8 mouse cellular contexts compared by ENCODE assay signal in the genomic region with DNA sequence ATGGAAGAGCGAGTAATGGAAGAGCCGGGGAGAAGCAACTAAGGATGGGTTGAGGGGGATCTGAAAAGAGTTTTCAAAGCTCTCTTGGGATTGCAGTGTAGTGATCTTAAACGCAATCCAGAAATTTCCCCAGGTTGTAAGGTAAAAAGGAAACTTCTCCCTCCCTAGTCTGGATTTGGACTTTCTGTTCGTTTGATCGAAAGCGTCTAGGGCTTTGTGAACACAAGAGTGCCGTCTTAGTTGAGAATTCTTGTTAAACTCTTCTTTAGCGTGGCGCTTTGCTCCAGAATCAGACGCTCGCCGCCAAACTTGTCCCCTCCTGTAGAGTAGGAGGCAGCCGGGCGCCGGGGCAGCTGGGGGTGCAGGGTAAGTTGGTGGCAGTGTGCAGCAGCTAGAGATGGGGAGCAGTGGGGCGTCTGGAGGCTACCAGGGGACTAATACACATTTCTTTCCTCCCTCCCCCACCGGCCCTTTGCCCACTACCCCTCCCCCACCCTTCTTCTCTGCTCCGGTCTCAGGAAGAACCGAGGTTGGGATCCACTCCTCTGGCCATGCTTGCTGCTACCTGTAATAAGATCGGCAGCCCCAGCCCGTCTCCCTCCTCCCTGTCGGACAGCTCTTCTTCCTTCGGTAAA. TPM values are rescaled to one million over a fixed set of nuclear protein-coding genes. Genes with fewer than 3 reads are reported as not detected.
DNase-seq lines count a peak whose midpoint lies in the region; ATAC-seq and TF ChIP-seq lines count a peak whose summit lies in the region.

No protein-coding gene starts in this region.

- no peak for TF ChIP-seq CTCF in brain, embryonic 14.5 days (IDR thresholded peaks at IDR 0.05; ENCODE audit: borderline replicate concordance, extremely low read depth, insufficient read depth, insufficient read length)

- peaks cover 32% of the 10 kb centered on the region for H3K4me1 ChIP-seq in heart, embryonic 13.5 days
- H3K4me1 ChIP-seq in hindbrain, embryonic 14.5 days (replicated peaks; ENCODE audit: control insufficient read depth, insufficient read depth, low read length) = peaks cover 9% of the 10 kb centered on the region
- H3K4me1 ChIP-seq in midbrain, embryonic 14.5 days (ENCODE audit: control insufficient read depth, insufficient read depth, low read length) = 0 out of 2 replicates have a peak, but pooled peaks cover 6% of the 10 kb centered on the region

- H3K27ac ChIP-seq in heart, embryonic 13.5 days (replicated peaks) = no peak overlapping the region
- peak overlapping the region; percentile 32; the same call in 1 of the 2 replicates for H3K27ac ChIP-seq in hindbrain, embryonic 14.5 days
- H3K27ac ChIP-seq in midbrain, embryonic 14.5 days (replicated peaks; ENCODE audit: low read depth, low read length) = peak overlapping the region; percentile 64

- H3K9me3 ChIP-seq in heart, embryonic 13.5 days = no peaks in the 10 kb centered on the region
- H3K9me3 ChIP-seq in hindbrain, embryonic 14.5 days (ENCODE audit: control insufficient read depth, low read length) = no peaks in the 10 kb centered on the region
- H3K9me3 ChIP-seq in midbrain, embryonic 14.5 days (ENCODE audit: control insufficient read depth, low read length) = no peaks in the 10 kb centered on the region

- H3K4me3 ChIP-seq in heart, embryonic 13.5 days = peak overlapping the region; percentile 60
- H3K4me3 ChIP-seq in hindbrain, embryonic 14.5 days (replicated peaks; ENCODE audit: low read length) = peak overlapping the region; percentile 40
- peak overlapping the region; percentile 39 for H3K4me3 ChIP-seq in midbrain, embryonic 14.5 days (replicated peaks; ENCODE audit: low read depth, low read length)

- 2% methylated on average over 23 of the region's 23 CpGs for WGBS in heart, embryonic 13.5 days
- 2% methylated on average over 23 of the region's 23 CpGs for WGBS in hindbrain, embryonic 14.5 days
- under 1% methylated on average over 23 of the region's 23 CpGs for WGBS in midbrain, embryonic 14.5 days

- no peaks in the 10 kb centered on the region for H3K36me3 ChIP-seq in heart, embryonic 13.5 days
- H3K36me3 ChIP-seq in hindbrain, embryonic 14.5 days (replicated peaks; ENCODE audit: control insufficient read depth, insufficient read depth) = no peaks in the 10 kb centered on the region
- H3K36me3 ChIP-seq in midbrain, embryonic 14.5 days (ENCODE audit: control insufficient read depth, insufficient read depth, low read length) = no peaks in the 10 kb centered on the region

- peak overlapping the region; percentile 89 for H3K4me2 ChIP-seq in heart, embryonic 13.5 days
- peak overlapping the region; percentile 53 for H3K4me2 ChIP-seq in hindbrain, embryonic 14.5 days (replicated peaks)
- H3K4me2 ChIP-seq in midbrain, embryonic 14.5 days (ENCODE audit: low read length) = peak overlapping the region; percentile 63

- peaks cover 93% of the 10 kb centered on the region for H3K27me3 ChIP-seq in heart, embryonic 13.5 days (replicated peaks)
- peaks cover 98% of the 10 kb centered on the region for H3K27me3 ChIP-seq in hindbrain, embryonic 14.5 days (ENCODE audit: control insufficient read depth, insufficient read depth, low read length)
- H3K27me3 ChIP-seq in midbrain, embryonic 14.5 days (ENCODE audit: control insufficient read depth, insufficient read depth, low read length) = peaks cover 80% of the 10 kb centered on the region

- H3K9ac ChIP-seq in heart, embryonic 13.5 days = 0 out of 2 replicates have a peak overlapping the region, but pooled peaks have one; percentile 14
- peak overlapping the region; percentile 49 for H3K9ac ChIP-seq in hindbrain, embryonic 14.5 days
- peak overlapping the region; percentile 46; the same call in 1 of the 2 replicates for H3K9ac ChIP-seq in midbrain, embryonic 14.5 days (replicated peaks; ENCODE audit: low read length)

- no peak for ATAC-seq in heart, embryonic 13.5 days (ENCODE audit: extremely low read depth, insufficient number of reproducible peaks, low FRiP score, low TSS enrichment)
- ATAC-seq in hindbrain, embryonic 14.5 days (ENCODE audit: low FRiP score) = peak; percentile 23; the same call in 1 of the 2 replicates
- no peak; the same call in 1 of the 2 replicates for ATAC-seq in midbrain, embryonic 14.5 days (ENCODE audit: low FRiP score, low TSS enrichment)
- no peak for ATAC-seq in inflammation-experienced regulatory T-cells, adult 6 months

- intact Hi-C loops in heart, postnatal 25 days (cut with DNase I) = no loop called here

- no peak for DNase-seq in heart, postnatal 25 days (ENCODE audit: low spot score)
- peak; percentile 72 for DNase-seq in brain, embryonic 14.5 days (ENCODE audit: low read depth)
- no peak for DNase-seq in hindbrain, embryonic 14.5 days (ENCODE audit: low spot score)
- peak; percentile 43 for DNase-seq in midbrain, embryonic 14.5 days
- DNase-seq in gastrocnemius, adult 8-10 months (ENCODE audit: low spot score in 2 of 2) = no peak
- DNase-seq in frontal cortex, postnatal 36 days (ENCODE audit: low spot score in 2 of 2) = no peak

- TF ChIP-seq POLR2A in brain, embryonic 14.5 days (IDR thresholded peaks at IDR 0.05; ENCODE audit: borderline replicate concordance, extremely low read depth, insufficient read depth, insufficient read length, poor library complexity, severe bottlenecking) = no peak

RNA-seq across cellular contexts. Expression of a gene that starts 1.8 kb away (rescaled TPM):
- 0.03 TPM in 1 of 2 replicates, not detected in the other for polyA plus RNA-seq in heart, embryonic 13.5 days (2015; fragmentation: Nextera tagmentation; extraction: Ambion mirVana)
- total RNA-seq in heart, postnatal 25 days (2021) = not detected
- 7.5 and 10.7 TPM in 2 replicates for polyA plus RNA-seq in brain, embryonic 14.5 days (2012; rRNA removed)
- polyA plus RNA-seq in hindbrain, embryonic 14.5 days (2014; fragmentation: Nextera tagmentation; extraction: Ambion mirVana) = 3.3 TPM in 2 replicates
- 1.4 and 1.7 TPM in 2 replicates for polyA plus RNA-seq in midbrain, embryonic 14.5 days (2014; fragmentation: Nextera tagmentation; extraction: Ambion mirVana)
- total RNA-seq in gastrocnemius, adult 8-10 months (2022) = not detected
- polyA plus RNA-seq in inflammation-experienced regulatory T-cells, adult 6 months (2017; shearing (Covaris generic)) = not detected

Comparison
In these comparisons a context has a peak if more than half of its experiments do, and no peak if none do; other contexts are left out.
1. DNase-seq: peak in brain, embryonic 14.5 days (single experiment) and midbrain, embryonic 14.5 days (single experiment); none in heart, postnatal 25 days (single experiment), hindbrain, embryonic 14.5 days (single experiment), gastrocnemius, adult 8-10 months (0 of 2) and frontal cortex, postnatal 36 days (0 of 2).
2. Peak in every context shown above with its lines, with median percentiles within 50 percentile points of each other: H3K4me2 ChIP-seq, H3K4me3 ChIP-seq and H3K9ac ChIP-seq.